Mouse (Mus musculus) cerebral cortex, adult 2 months (tissue): Measurements from ENCODE around the gene Cd96.

Source experiments
- WGBS: fragments of 180-500 bp; shearing (Covaris S2); methylation state at CpG from one replicate; pipeline ENCODE4 v1.1.7; 2018; 5-methylcytosine and 5-hydroxymethylcytosine counted together

Gene Cd96

DNA sequence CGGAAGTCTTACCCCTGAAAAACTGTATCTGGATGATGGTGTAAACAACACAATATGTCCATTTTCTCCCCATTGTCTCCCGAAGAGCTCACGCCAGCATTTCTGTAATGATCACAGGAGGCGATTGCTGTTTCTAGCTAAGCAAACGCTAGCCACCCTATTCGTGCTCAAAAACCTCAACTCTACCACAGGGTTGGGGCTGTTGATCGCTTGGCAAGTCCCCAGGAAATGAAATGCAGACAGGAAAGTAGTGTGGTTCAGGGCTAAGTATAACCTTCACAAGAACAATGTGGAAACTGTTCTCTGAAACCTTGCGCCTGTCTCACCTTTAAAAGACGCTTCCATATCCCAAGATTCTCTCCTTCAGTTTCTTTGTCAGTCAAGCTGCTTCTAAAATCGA is at the start of gene Cd96:
Gene Cd96 (minus strand): TSS at position 232 of the 400 bp plus-strand sequence.
- 50% methylated on average over 10 of the region's 10 CpGs for WGBS

DNA sequence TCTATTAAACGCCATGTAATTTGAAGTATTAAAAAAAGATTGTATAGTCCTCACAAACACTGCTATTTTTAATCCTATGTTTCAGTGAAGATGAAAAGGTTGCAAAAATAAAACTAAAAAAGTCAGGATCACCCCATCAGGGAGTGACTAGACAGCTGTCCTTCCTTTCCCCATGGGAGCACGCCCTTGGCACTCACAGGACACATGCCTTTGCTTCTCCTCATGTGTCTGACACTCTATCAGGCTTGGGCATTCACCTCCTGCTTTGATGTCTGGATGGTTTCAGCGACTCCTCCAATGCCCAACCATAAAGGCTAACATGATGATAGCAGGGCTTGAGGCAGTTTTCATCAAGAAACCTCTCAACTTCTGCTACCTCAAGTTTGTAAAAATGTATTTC is 46.9 kb upstream of the Cd96 start:
- WGBS: 79% methylated on average over 3 of the region's 3 CpGs

DNA sequence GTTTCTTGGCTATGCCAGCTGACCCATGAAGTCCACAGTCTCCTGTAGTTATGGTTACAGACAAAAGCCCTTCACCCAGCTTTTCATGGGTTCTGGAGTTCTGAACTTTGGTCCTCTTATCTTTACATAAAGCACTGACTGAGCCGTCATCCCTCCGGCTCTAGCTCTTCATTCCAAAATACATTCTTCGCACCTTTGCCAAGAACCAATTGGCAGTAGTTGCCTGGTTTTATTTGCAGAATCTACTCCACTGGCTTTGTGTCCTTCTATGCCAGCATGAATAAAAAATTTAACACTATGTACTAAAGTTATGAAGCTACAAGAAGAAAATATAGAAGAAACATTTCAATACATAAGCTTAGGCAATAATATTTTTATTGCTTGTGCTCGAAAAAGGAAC is 45.3 kb upstream of the Cd96 start:
- 42% methylated on average over 4 of the region's 4 CpGs for WGBS

DNA sequence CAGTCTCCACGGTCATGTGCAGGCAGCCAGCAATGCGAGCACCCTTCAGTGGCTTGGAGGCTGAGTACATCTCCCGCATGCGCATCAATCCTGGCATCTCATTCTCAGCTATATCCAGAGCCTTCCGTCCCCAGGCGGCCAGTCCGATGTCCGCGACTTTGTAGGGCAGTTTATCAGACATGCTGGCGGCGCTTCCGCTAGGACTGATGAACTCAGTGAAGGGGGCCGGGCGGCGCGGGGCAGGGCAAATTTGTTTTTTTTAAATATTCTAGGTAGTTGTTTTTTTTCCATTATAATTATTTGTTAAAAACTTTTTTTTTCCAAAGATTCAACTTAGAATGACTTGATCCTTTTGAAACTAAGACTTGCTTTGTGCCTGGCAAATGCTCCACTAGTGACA is 34.8 kb upstream of the Cd96 start, which contains the start of gene Gm4737:
Gene Gm4737 (minus strand): TSS at position 246 of the 400 bp plus-strand sequence.
- 96% methylated on average over 9 of the region's 16 CpGs for WGBS

DNA sequence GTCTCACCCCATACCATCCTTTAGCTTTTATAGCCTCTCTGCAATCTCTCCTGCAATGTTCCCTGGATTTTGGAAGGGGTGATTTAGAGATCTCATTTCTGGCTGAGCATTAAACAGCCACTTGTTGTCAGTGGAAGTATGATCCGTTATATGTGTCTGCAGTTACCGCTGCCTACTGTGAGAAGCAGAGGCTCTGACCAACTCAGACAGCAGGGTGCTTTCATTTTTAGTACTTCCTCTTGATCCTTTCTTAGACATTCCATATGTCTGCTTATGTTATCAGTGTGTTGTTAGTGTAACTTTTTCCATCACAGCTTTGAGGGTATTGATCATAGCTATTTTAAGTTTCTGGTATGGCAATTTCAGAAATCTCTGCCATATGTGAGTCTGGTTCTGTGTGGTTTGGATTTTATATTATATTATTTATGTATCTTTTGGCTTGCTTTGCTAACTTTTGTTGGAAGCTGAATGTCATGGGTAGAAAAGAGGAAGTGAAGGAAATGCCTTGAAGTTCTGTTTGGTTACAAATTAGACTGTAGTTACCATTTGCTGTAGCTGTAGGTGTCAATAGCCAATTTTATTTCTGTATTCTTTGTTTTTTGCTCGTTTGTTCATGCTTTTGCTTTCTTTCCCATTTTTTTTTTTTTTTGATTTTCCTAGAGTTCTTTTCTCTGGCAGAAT is 28.8 kb upstream of the Cd96 start:
- WGBS: 25% methylated on average over 3 of the region's 3 CpGs

DNA sequence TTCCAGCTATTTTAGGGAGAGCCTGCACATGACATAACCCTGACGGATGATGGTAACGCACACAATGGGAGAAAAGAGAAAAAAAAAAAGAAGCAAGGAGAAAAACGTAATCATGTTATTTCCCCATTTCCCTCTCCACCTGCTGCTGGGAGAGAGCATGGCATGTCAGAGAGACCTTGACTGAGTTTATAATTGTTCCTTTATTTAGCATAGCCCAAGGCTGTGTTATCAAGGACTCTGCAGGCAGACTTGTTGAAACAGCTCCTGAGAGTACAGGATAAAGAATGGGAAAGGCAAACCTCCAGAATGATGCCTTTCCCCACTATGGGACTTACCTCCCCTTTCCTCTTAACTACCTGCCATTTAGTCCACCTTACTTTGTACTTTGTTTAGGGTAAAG is 26.9 kb upstream of the Cd96 start:
- WGBS: 83% methylated on average over 3 of the region's 3 CpGs

DNA sequence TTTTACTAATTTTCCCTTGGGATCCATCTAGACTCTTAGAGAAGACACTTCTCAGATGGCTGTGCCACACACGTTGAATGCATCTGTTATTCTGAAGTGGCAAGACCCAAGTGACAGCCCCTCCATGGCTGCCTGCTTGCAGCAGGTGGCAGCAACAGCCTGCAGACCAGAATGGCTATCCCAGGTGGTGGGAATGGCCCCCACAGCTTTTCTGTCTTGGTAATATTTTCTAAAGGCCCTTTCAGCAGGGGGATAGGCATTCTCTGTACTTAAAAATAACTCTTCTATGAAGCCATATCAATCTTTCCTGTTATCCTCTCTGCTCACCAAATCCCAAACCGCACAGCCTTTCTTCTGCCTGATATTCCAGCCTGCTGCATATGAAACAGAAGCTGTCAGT is 1.4 kb upstream of the Cd96 start:
- WGBS: 40% methylated on average over 2 of the region's 2 CpGs

DNA sequence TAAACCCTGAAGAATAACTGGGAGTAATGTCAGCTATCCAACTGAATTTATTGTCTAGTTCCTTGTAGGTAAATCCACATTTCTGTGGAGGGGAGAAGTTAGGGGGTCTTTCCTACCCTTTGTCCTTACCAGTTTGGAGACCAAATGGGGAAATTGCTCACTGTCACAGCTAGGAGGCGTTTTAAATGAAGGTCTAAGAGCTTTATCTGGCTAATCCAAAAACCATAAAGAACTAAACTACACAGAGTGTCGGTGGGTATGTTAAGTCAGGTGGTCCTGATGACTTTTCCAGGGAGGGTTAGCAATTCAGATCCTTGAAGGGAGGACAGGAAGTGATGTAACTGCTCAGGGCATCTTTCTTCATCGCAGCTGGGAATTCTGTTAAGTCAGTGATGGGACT is 556 bp upstream of the Cd96 start:
- 69% methylated on average over 3 of the region's 3 CpGs for WGBS

DNA sequence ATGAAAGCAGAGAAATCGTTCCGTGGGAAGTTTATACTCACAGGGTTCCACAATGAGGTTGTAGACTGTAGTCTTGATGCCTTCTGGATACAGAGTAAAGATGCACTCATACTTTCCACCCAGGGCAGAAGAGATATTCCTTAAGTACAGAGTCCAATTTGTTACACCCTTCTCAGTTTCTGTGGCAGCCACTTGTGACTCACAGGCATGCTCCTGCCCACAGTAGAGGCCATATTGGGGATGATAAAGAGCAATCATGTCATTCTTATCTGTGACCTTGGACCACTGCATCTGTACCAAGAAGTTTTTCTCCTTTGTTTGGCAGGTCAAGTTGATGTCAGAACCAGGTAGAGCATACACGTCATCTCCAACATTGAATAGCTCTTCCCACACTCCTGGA is 2.4 kb downstream of the Cd96 start:
- 91% methylated on average over 3 of the region's 3 CpGs for whole genome bisulfite sequencing

DNA sequence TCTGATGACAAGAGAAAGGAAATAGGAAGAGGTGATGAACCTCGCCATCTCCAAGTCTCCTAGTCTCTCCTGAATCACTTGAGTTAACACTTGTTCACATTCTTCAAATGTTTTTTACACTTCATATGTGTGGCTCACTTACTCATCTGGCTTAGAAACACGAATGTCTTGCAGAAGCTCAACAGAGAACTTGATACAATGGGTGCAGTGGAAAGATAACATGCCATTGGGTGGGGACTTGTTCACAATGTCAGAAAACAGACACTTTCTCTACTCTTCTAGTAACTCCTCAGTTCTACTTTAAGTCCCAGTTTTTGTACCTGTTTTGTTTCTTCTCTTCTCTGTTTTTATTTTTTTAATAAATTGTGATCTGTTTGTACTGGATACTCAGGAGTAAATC is 5.3 kb downstream of the Cd96 start:
- WGBS: 79% methylated on average over 2 of the region's 2 CpGs

DNA sequence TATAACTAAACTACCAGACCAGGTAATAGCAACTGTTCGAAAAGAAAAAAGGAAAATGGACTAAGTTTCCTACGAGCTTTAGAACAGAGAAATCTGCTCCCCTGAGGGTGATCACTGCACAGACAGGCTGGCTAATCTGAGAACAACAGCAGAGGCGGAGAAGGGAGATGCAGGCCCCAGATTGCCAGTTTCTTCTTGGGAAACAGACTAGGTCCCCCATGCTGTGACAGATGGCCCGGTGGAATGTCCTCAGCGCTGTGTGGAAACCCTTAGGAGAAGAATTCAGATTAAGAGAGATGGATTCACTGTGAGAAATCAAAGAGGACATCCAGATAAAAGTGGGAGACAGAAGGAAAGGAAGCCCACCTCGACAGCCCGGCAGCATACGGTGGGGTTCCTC is 10.5 kb downstream of the Cd96 start:
- WGBS: 52% methylated on average over 8 of the region's 8 CpGs

DNA sequence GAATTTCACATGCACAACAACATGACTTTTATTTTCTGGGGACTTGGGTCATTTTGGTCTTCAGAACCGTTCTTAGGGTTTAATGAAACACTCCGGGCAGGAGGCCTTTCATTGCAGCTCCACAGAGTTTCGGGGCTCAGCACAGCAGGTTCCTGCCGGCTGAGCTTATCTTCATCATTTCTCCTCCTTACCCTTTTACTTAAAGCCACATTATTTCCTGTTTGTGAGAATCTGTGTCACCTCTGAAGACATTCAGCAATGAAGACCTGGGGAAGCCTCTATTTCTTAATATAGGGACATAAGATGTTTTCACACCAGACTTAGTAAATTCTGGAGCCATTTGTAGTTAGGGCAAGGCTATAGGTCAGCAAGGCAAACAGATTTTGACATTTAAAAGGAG is 12.6 kb downstream of the Cd96 start:
- WGBS: 71% methylated on average over 4 of the region's 4 CpGs

DNA sequence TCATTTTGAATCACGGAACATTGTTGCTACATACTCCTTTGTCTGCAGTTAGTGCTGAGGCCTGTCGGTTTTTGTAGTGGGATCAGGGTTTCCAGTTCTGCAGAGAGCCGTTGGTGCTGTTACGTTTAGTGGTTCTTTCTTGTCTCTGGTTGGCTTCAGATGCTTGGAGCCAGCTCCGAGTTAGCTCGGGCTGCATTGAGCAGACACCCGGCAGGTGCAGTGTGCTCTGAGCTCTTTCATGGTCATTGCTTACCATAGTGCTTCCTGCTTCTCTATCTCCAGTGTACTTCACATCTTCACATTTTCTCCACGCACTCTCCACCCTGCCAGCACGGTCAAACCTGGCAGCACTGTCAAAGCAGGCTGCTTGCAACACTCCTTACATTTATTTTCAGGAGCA is 15.6 kb downstream of the Cd96 start:
- WGBS: 82% methylated on average over 9 of the region's 9 CpGs

DNA sequence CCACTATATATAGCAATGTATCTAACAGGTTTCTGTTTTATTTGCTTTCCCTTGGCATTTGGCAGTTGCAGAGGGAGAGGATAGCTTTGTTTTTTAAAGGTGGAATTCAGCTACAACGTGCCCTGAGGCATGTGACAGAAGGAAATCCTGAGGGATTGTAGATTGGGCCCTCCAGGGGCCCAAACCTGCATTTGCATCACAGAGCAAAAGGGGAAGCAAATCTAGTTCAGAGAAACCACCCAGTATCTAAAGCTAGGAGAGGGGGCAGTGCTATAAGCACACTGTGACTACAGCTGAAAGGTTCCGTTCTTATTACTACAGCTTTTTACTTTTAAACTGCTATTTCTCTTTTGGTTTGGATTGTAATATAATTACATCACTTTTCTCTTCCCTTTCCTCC is 18.3 kb downstream of the Cd96 start:
- 55% methylated on average over 2 of the region's 2 CpGs for WGBS

DNA sequence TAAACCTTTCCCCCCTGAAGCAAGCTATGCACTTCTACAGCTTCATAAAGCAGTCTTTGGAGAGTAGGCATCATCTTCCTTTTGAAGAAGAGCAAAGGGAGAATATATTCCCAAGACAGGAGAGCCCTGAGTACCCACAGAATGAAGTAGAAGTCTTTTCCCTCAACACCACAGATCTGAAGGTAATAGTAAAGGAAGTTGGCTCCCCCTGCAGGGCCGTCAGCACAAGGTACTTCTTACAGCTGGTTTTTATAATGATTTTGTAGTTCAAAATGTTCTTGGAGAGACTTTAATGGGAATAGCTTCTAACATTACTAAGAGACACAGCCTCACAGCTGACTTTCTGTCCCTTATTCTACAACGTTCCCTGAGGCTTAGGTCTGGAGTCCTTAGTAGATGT is 19.8 kb downstream of the Cd96 start:
- WGBS: 50% methylated on average over 2 of the region's 2 CpGs

DNA sequence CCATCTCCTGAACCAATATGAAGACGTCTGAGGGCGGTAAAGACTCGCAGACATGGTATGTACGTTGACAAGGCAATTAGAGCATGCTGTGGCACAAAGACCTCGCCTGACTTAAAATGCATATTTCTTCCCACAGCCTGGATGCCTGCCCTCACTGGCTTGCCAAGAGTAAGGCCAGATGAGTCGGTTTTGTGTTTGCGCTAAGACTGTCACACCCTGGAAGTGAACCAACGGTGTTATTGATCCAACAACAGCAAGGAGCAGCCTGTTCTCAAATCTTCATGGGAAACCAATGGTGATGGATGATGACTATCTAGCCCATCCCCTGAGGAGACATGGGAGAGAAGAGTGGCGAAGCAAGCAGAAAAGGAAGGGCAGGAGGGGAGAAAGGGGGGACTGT is 22.6 kb downstream of the Cd96 start:
- 50% methylated on average over 9 of the region's 9 CpGs for WGBS

DNA sequence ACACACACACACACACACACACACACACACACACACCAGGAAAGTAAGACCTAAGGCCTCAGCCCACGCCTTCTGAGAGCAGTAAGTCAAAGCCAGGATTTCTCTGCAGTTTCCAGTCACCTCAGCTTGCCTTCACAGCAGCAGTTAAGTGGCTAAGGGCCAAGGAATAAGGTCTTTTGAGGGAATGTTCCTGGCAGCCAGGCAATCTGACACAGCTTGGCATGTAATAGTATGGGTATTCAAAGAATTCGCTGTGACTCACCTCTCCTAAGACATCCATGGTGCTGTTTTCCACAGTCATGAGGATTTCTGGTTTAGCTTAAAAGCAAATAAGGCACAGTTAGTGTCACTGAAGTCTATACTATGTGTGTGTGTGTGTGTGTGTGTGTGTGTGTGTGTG is 25.6 kb downstream of the Cd96 start:
- WGBS: 52% methylated on average over 2 of the region's 2 CpGs

DNA sequence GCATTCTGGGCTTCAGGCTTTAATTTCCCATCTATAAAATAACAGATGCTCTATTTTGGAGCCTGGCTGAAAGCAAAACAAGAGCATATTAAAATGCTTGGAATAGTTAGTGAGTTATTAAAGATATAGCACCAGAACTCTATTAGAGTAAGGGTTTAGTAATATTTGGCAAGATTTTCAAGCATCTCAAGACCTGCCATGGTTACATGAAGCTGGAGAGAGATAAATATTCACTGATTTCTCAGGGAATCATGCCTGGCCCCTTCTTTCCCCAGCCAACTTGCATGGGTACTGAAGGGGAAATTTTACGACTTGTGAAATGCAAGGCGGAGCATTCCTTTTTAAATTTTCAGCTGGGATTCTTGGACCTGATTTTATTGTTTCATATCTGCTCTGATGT is 27.1 kb downstream of the Cd96 start:
- WGBS: 93% methylated on average over 2 of the region's 2 CpGs

DNA sequence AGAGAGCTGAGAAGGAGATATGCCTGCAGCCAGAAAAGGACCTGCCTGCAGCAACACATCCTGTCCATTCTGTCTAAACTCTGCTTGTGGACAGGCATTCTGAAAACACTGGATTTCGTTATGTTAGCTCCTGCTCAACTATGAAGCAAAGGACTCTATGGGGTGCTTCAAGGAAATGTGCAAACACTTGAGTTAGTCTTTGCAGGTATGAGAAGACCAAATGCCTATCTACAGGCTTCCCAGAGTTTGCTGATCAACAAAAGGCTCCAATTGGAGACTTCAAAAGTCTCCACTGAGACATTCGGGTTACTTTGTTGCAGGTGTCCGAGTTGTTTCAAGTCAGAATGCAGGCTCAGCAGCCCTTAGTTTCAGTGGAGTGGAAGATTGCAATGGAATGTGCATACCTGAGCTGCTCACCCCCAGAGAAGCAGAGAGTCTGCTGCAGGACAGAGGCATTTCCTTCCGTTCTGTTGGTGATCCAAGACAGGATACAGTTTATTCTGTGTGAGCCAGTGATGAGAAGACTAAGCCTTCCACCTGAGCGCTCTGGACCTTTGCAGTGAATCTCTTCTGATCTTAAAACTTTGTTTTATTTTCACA is 33.1 kb downstream of the Cd96 start:
- 82% methylated on average over 5 of the region's 5 CpGs for WGBS

DNA sequence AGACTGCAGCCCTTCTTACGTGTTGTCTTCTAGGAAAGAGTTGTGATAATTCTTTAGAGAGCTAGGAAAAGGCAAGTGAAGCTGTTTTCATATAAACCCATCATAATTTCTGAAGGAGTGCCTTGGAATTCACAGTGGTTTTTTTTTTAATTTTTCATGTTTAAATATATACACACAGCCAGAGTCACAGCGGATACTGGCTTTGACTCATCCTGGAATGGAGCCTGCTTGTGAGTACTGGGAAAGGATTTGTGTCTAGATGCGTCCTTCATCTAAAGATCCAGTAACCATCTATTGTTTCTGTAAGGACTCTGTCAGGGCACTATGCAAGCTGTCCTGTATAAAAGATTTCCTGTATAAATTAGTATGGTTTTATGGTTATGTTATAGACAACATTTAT is 52.1 kb downstream of the Cd96 start:
- WGBS: 51% methylated on average over 3 of the region's 3 CpGs

DNA sequence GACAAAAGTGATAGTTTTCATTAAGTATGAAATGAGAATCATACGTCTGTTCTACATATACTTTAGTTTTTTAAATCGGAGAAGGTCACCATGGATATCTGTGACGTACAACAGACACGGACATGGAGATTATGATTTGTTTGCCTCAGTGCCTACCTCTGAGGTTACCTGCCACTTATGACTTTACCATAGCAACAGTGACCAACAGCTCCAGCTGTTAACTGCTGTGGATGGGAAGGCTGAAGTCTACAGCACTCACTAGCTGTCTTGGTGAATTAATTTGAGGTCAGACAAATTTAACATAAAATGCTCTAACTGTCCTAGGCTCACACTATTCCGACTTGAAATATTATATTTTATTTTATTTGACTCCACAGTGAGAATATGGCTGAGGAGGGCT is 56.8 kb downstream of the Cd96 start:
- WGBS: 92% methylated on average over 5 of the region's 5 CpGs

DNA sequence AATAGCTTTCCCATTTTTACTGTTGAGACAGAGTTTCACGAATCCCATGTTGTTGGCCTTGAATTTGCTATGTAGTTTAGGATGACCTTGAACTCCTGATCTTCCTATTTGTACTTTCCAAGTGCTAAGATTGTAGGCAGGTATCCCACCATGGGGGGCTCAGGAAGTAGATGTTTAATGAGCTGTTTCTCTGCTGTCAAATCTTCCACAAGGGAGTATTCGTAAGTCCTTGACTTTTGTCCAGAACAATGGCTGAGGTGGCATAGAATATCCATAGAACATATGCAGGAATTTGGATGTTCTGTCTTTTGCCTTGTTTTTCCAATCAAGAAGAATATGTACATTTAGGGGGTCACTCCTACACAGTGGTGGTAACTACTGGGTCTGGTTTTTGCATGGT is 73.1 kb downstream of the Cd96 start:
- WGBS: 92% methylated on average over 2 of the region's 2 CpGs

DNA sequence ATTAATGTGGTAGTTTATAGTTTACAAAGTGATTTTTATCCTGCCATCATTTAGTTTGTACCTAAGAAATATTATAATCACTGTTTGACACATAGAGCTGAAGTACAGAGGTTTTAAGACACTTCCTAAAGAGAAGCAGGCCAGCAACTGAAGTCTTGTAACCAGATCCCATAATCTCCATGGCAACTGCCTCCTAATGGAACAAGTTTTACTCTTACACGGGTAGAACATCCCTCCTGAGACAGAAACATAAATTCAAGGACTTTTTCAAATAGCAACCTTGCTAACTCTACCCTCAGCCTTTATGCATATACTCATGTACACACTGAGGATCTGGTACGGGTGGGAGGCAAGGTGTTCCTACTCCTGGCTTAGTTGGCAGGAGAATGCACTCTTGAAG is 83.8 kb downstream of the Cd96 start:
- WGBS: 35% methylated on average over 2 of the region's 2 CpGs

DNA sequence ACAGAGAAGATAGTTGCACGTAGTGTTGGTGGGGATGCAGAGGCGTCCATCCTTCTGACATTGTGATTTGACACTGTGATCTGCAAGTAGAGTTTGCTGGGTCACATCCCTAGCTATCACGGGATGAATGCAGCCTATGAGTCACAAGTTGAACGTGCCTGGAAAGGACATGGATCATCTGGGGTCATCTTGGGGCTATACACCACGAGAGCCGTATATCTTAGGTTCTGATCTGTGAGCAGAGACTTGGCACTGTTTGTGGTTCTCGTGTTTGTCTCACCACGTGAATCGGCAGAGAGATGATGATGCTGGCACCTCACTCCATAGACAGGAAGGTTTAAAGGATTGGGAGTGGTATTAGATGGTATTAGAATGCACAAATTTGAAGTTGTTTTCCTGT is 86.2 kb downstream of the Cd96 start:
- 82% methylated on average over 9 of the region's 9 CpGs for WGBS
